Mouse (Mus musculus) kidney, postnatal 0 days (tissue): ENCODE data around the gene Epm2a. TPM values are rescaled to one million over a fixed set of nuclear protein-coding genes. Genes with fewer than 3 reads are reported as not detected.
"Not testable (repeated sequence)": the region's sequence is repeated elsewhere in the genome, so short reads cannot be mapped to it uniquely, and the experiment has no call there.

Experiments used
- ATAC-seq: fragments of 200-750 bp; cut with Nextera tagmentation; replicated peaks from 2 replicates; pipeline ENCODE4 v1.8.0; 2017; ENCODE audit warnings: low read depth, moderate number of reproducible peaks, moderate TSS enrichment, moderate library complexity; ENCODE audit not compliant: low FRiP score
- DNase-seq: peaks from one replicate; pipeline ENCODE4 v3.0.0-alpha.2; 2016; ENCODE audit warnings: low spot score
- H3K27ac ChIP-seq: fragments of 300-500 bp; sonication (generic); 2 replicates; pipeline ENCODE4 v1.5.1; 2014; ENCODE audit warnings: mild to moderate bottlenecking
- H3K27me3 ChIP-seq: fragments of 300-500 bp; sonication (generic); 2 replicates; pipeline ENCODE4 v1.6.1; 2014; ENCODE audit warnings: low read length, mixed read lengths; ENCODE audit not compliant: insufficient read depth
- H3K36me3 ChIP-seq: fragments of 300-500 bp; sonication (generic); 2 replicates; pipeline ENCODE4 v1.6.1; 2014; ENCODE audit warnings: low read length, mixed read lengths; ENCODE audit not compliant: insufficient read depth
- H3K4me1 ChIP-seq: fragments of 300-500 bp; sonication (generic); replicated peaks from 2 replicates; pipeline ENCODE4 v1.6.1; 2014; ENCODE audit warnings: antibody characterized with exemption, low read length, mixed read lengths; ENCODE audit not compliant: insufficient read depth
- H3K4me2 ChIP-seq: fragments of 300-500 bp; sonication (generic); 2 replicates; pipeline ENCODE4 v1.6.1; 2014; ENCODE audit warnings: mild to moderate bottlenecking, low read length, moderate library complexity, mixed read lengths
- H3K4me3 ChIP-seq: fragments of 300-500 bp; sonication (generic); replicated peaks from 2 replicates; pipeline ENCODE4 v1.5.1; 2014; ENCODE audit warnings: low read depth, low read length
- H3K9ac ChIP-seq: fragments of 300-500 bp; sonication (generic); 2 replicates; pipeline ENCODE4 v1.6.1; 2014; ENCODE audit warnings: low read depth, low read length
- H3K9me3 ChIP-seq: fragments of 300-500 bp; sonication (generic); replicated peaks from 2 replicates; pipeline ENCODE4 v1.6.1; 2016; ENCODE audit warnings: low read length, inconsistent platforms, mixed read lengths
- CTCF ChIP-seq: IDR thresholded peaks from 2 replicates; pipeline ENCODE4 v1.5.1; 2016; ENCODE audit warnings: antibody characterized with exemption, low read depth, mild to moderate bottlenecking, moderate library complexity
- WGBS: fragments of 180-500 bp; shearing (Covaris S2); extraction: QIAGEN DNeasy Blood & Tissue Kit; methylation state at CpG from one replicate; pipeline ENCODE4 v1.1.7; 2014; 5-methylcytosine and 5-hydroxymethylcytosine counted together
- polyA plus RNA-seq: library from polyadenylated mRNA; unstranded; fragments of >200 nt; fragmentation: Nextera tagmentation; extraction: Ambion mirVana; gene quantifications from 2 replicates; pipeline ENCODE4 v1.2.1, GENCODE M21; 2015

Gene Epm2a
- 0.65 and 0.87 TPM in 2 replicates for polyA plus RNA-seq

DNA sequence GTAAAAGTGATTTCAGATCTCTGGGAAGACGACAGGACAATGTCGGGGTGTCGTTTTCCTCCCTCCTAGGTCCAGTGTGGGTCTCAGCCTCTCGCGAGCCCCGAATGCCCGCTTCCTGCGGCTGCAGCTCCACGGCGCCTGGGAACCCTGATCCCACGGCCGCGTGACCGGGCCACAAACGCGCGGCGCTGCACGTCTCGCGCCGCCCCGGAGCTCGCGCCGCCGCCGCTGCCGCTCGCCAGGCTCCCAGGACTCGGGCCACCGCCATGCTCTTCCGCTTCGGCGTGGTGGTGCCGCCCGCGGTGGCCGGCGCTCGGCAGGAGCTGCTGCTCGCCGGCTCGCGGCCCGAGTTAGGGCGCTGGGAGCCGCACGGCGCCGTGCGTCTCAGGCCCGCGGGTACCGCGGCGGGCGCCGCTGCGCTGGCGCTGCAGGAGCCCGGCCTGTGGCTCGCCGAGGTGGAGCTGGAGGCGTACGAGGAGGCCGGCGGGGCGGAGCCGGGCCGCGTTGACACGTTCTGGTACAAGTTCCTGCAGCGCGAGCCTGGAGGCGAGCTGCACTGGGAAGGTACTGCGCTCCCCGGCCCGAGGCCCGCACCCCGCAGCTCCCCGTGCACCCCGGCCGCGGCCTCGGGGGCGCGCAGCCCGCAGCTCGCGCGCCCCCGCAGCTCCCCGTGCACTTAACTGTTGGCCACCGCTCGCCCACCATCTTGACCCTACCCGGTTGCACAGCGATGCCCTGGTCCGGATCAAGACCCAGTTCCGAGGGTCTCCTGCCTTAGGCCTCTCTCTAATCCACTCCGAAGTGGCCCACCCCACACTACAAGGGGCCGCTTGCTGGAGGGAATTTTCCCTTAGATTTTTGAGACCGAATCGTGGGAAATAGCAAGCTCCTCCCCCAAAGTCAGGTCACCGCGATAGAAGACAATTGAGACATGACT is at the start of gene Epm2a:
Gene Epm2a, plus strand, starts transcription at position 200 of the 937 bp plus-strand sequence.
- no peaks in the 10 kb centered on the region for H3K4me1 ChIP-seq
- under 1% methylated on average over 71 of the region's 106 CpGs for WGBS
- H3K4me3 ChIP-seq: peak within 1 kb of the TSS; percentile 73
- H3K27ac ChIP-seq: peak within 1 kb of the TSS; percentile 97
- TF ChIP-seq CTCF: no peak
- H3K27me3 ChIP-seq: no peaks in the 10 kb centered on the region
- H3K9ac ChIP-seq: peak within 1 kb of the TSS; percentile 94
- H3K9me3 ChIP-seq: no peaks in the 10 kb centered on the region
- DNase-seq (peak; percentile 93), ATAC-seq (peak; percentile 98)
- peak within 1 kb of the TSS; percentile 78 for H3K4me2 ChIP-seq
- no peaks in the 10 kb centered on the region for H3K36me3 ChIP-seq

DNA sequence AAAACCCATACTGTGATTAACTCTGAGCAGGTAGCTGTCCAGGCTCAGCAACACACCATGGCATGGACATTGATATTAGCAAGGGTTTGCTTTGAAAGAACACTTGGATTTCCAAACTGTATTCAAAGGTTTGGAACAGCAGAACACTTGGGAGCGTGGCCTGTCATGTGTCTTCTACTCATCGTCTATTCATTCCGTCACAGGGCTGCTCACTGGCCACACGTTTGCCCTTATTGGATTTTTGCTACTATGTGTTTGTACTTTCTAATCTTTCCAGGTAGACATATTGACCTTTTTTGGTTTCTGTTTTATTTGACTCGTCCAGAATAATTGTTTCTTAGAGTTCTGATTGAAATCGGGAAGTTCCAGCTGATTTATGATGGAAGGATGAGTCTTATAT is 44.8 kb upstream of the Epm2a start:
- TF ChIP-seq CTCF: no peak
- no peaks in the 10 kb centered on the region for H3K36me3 ChIP-seq
- ATAC-seq (no peak), DNase-seq (no peak)
- H3K4me3 ChIP-seq: no peak overlapping the region
- H3K27me3 ChIP-seq: no peaks in the 10 kb centered on the region
- no peak overlapping the region for H3K27ac ChIP-seq
- no peaks in the 10 kb centered on the region for H3K9me3 ChIP-seq
- no peak overlapping the region for H3K9ac ChIP-seq
- WGBS: 93% methylated on average over 6 of the region's 6 CpGs
- no peak overlapping the region for H3K4me2 ChIP-seq
- H3K4me1 ChIP-seq: 0 out of 2 replicates have a peak, but pooled peaks cover 3% of the 10 kb centered on the region

DNA sequence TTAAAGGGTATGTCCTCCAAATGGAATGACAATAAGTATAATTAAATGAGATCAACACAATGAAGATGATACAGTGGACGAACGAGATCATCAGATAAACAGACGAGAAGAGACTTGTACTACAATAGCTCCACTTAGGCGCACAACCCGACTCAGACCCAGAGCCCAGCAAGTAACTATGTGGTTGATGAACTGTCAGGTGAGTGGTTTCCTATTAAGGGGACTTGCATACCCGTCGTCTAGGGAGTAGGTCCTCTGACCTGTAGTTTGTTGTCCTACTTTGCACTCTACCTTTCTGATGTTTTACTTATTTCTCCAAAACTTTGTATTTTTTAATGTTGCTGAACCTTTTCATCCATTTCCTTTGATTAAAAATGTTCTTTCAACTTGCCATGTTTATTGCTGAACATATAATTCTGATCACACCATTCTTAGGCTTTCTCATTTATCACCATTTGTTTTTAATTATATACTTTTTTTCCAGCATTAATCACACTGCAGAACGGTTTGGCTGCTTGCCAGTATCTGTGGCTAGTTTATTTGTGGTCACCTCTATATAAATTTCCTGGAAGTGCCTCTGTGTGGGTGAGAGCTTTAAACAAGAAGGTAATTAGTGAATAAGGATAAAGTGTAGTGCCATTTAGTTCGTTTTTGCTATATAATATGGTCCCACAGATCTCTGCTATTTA is 37.7 kb upstream of the Epm2a start:
- Histone ChIP-seq H3K9ac (no peak overlapping the region), H3K4me1 (peaks cover 5% of the 10 kb centered on the region; the same call in 1 of the 2 replicates), H3K4me3 (no peak overlapping the region), H3K27ac (0 out of 2 replicates have a peak overlapping the region, but pooled peaks have one; percentile 8), H3K9me3 (no peaks in the 10 kb centered on the region), H3K4me2 (no peak overlapping the region), H3K27me3 (no peaks in the 10 kb centered on the region), H3K36me3 (no peaks in the 10 kb centered on the region)
- no peak for ATAC-seq
- DNase-seq: peak; percentile 33
- TF ChIP-seq CTCF: no peak
- 63% methylated on average over 9 of the region's 9 CpGs for WGBS

DNA sequence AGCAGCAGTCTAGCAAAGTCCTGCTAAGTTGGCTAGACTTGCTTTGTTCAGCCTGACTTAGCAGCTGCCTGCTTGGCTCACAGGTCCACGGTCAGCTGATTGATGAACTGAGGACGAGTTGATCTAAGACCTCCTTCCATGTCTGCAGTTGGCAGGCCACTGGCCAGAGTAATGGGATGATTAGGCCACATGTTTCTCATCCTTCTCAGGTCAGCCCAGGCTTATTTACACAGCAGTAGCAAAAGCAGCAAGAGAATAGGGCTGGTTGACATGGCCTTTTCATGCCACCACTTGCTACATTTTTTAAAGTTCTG is 37.2 kb upstream of the Epm2a start:
- WGBS: 15% methylated on average over 2 of the region's 2 CpGs
- TF ChIP-seq CTCF: no peak
- H3K4me1 ChIP-seq: peaks cover 5% of the 10 kb centered on the region; the same call in 1 of the 2 replicates
- H3K4me2 ChIP-seq: no peak overlapping the region
- ATAC-seq (0 out of 2 replicates have a peak, but pooled peaks have one; percentile 49), DNase-seq (peak; percentile 31)
- no peak overlapping the region for H3K9ac ChIP-seq
- 0 out of 2 replicates have a peak overlapping the region, but pooled peaks have one; percentile 8 for H3K27ac ChIP-seq
- no peak overlapping the region for H3K4me3 ChIP-seq
- no peaks in the 10 kb centered on the region for H3K27me3 ChIP-seq
- no peaks in the 10 kb centered on the region for H3K36me3 ChIP-seq
- no peaks in the 10 kb centered on the region for H3K9me3 ChIP-seq

DNA sequence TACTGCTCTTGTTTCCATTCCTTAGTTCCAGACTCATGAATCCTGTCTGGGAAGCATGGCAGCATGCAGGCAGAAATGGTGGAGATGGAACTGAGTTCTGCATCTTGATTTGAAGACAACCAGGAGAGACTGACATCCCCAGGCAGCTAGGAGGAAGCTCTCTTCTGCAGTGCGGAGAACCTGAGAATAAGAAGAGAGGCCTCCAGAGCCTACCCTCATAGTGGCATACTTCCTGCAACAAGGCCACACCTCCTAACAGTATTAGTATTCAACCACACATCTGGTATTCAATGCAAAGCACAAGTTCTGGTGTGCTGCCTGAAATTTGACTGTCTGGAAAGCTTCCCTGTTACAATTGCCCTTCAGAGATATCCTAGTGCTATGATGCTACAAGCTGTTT is 33.3 kb upstream of the Epm2a start:
- H3K9me3 ChIP-seq: no peaks in the 10 kb centered on the region
- no peak overlapping the region for H3K9ac ChIP-seq
- no peaks in the 10 kb centered on the region for H3K36me3 ChIP-seq
- TF ChIP-seq CTCF: no peak
- ATAC-seq (no peak), DNase-seq (no peak)
- peaks cover 5% of the 10 kb centered on the region; the same call in 1 of the 2 replicates for H3K4me1 ChIP-seq
- no peak overlapping the region for H3K4me2 ChIP-seq
- no peak overlapping the region for H3K4me3 ChIP-seq
- no peak overlapping the region for H3K27ac ChIP-seq
- H3K27me3 ChIP-seq: no peaks in the 10 kb centered on the region
- WGBS: 88% methylated on average over 1 of the region's 1 CpGs

DNA sequence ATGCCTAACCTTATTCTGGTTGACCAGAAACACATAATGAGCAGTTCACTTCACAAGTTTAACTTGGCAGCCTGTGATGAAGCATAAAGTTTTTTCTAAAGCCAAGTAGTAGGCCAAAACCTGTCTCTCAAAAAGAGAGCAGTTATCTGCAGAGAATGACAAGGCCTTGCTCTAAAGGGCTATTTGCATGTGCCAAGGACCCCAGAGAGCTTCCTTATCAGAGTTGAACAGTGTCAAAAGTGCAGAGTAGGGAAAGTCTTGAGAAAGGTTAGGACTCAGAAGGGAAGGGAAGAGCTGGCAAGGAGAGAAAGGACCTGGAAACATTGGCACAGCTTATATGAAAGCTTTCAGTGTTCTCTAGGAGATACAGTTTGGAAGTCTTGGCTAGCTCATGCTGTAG is 32.7 kb upstream of the Epm2a start:
- no peak overlapping the region for H3K27ac ChIP-seq
- peaks cover 5% of the 10 kb centered on the region; the same call in 1 of the 2 replicates for H3K4me1 ChIP-seq
- no peaks in the 10 kb centered on the region for H3K36me3 ChIP-seq
- H3K9me3 ChIP-seq: no peaks in the 10 kb centered on the region
- no peak for ATAC-seq
- H3K9ac ChIP-seq: no peak overlapping the region
- DNase-seq: no peak
- TF ChIP-seq CTCF: no peak
- no peak overlapping the region for H3K4me2 ChIP-seq
- H3K4me3 ChIP-seq: no peak overlapping the region
- no peaks in the 10 kb centered on the region for H3K27me3 ChIP-seq

DNA sequence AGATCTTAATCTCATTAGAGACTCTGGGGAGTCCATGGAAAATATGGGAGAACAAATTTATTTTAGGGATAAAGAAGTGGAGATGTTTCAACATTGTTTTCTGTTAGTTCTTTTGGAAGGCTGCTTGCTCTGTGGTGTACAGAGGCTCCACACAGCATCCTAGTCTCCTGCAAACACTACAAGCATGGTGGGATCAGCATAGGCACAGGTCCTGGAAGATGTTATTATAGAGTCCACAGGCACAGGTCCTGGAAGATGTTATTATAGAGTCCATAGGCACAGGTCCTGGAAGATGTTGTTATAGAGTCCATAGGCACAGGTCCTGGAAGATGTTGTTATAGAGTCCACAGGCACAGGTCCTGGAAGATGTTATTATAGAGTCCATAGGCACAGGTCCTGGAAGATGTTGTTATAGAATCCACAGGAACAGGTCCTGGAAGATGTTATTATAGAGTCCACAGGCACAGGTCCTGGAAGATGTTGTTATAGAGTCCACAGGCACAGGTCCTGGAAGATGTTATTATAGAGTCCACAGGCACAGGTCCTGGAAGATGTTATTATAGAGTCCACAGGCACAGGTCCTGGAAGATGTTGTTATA is 25.2 kb upstream of the Epm2a start:
- H3K9ac ChIP-seq, H3K36me3 ChIP-seq, H3K4me1 ChIP-seq, H3K4me3 ChIP-seq, H3K4me2 ChIP-seq, H3K27me3 ChIP-seq, H3K9me3 ChIP-seq, ATAC-seq, H3K27ac ChIP-seq, DNase-seq: not testable (repeated sequence)
